ENCODE assay signal across 12 mouse cellular contexts in genomic region chr6:143404521-143404920, GRCm38 (mm10).
"Had no signal": no experiment of that assay in that cellular context is flagged by ENCODE, and none has a peak within 500 bp of the region (broad histone marks: within the 10 kb centered on the region; RNA-seq: fewer than 3 reads in every experiment).

No protein-coding gene starts in this region.

- H3K4me1 ChIP-seq: liver, embryonic 15.5 days had no signal

- H3K9me3 ChIP-seq: limb, embryonic 10.5 days; liver, embryonic 15.5 days had no signal

- ATAC-seq: lung, postnatal 0 days; midbrain, embryonic 16.5 days had no signal

- H3K27me3 ChIP-seq: liver, embryonic 15.5 days had no signal

- H3K9ac ChIP-seq: liver, embryonic 15.5 days had no signal

- H3K4me3 ChIP-seq: layer of hippocampus, adult 2 months; limb, embryonic 10.5 days; liver, embryonic 15.5 days had no signal

- H3K27ac ChIP-seq: layer of hippocampus, adult 2 months; limb, embryonic 10.5 days; liver, embryonic 15.5 days; stomach, postnatal 0 days had no signal

- H3K36me3 ChIP-seq: limb, embryonic 10.5 days; liver, embryonic 15.5 days had no signal

- H3K4me2 ChIP-seq: liver, embryonic 11.5 days; liver, embryonic 15.5 days had no signal

- DNase-seq: kidney, postnatal 10 days; kidney, postnatal 4 days; lung, adult 2 months; lung, postnatal 36 days; thymus, postnatal 4 days had no signal
